10 mouse cellular contexts compared by ENCODE assay signal in genomic region chr7:142375261-142375724, GRCm38 (mm10). TPM values are rescaled to one million over a fixed set of nuclear protein-coding genes. Genes with fewer than 3 reads are reported as not detected.
DNase-seq lines count a peak whose midpoint lies in the region; ATAC-seq and TF ChIP-seq lines count a peak whose summit lies in the region.
"Had no signal": no experiment of that assay in that cellular context is flagged by ENCODE, and none has a peak within 500 bp of the region (broad histone marks: within the 10 kb centered on the region; RNA-seq: fewer than 3 reads in every experiment).

No protein-coding gene starts in this region.

- H3K4me1 ChIP-seq in lung, postnatal 0 days (ENCODE audit: insufficient read depth, low read depth, low read length): 0 out of 2 replicates have a peak, but pooled peaks cover 3% of the 10 kb centered on the region

- TF ChIP-seq EP300 in lung, postnatal 0 days (IDR thresholded peaks at IDR 0.05): no peak

- peaks cover 13% of the 10 kb centered on the region for H3K27me3 ChIP-seq in lung, postnatal 0 days (replicated peaks; ENCODE audit: insufficient read depth, low read length)

- H3K27ac ChIP-seq in lung, postnatal 0 days (ENCODE audit: low read length): no peak overlapping the region
- H3K27ac ChIP-seq: neural tube, embryonic 12.5 days had no signal

- H3K36me3 ChIP-seq in lung, postnatal 0 days (ENCODE audit: insufficient read depth, low read length): peaks cover 34% of the 10 kb centered on the region

- DNase-seq in lung, postnatal 36 days: peak; percentile 41
- no peak for DNase-seq in lung, postnatal 0 days (ENCODE audit: low spot score)
- peak; percentile 89 for DNase-seq in adrenal gland, adult 8-10 months
- peak; percentile 77 to 80 for DNase-seq in cerebellum, postnatal 36 days
- DNase-seq in kidney, postnatal 36 days: peak; percentile 55 to 76
- DNase-seq in frontal cortex, postnatal 36 days (ENCODE audit: low spot score in 2 of 2): no peak
- no peak for DNase-seq in yolk sac, embryonic 10.5 days (ENCODE audit: low spot score)

- H3K9me3 ChIP-seq in lung, postnatal 0 days (ENCODE audit: low read length): no peaks in the 10 kb centered on the region
- H3K9me3 ChIP-seq: limb, embryonic 10.5 days; neural tube, embryonic 12.5 days had no signal

- 75% methylated on average over 6 of the region's 6 CpGs for WGBS in lung, postnatal 0 days

- H3K4me3 ChIP-seq in lung, postnatal 0 days (ENCODE audit: low read depth, low read length): no peak overlapping the region
- H3K4me3 ChIP-seq: erythroblast, embryonic 14.5 days; limb, embryonic 10.5 days; neural tube, embryonic 12.5 days had no signal

- H3K9ac ChIP-seq in lung, postnatal 0 days (replicated peaks; ENCODE audit: low read depth): no peak overlapping the region
- H3K9ac ChIP-seq: neural tube, embryonic 12.5 days had no signal

- no peak for TF ChIP-seq CTCF in lung, postnatal 0 days (IDR thresholded peaks at IDR 0.05)

- no peak for ATAC-seq in lung, postnatal 0 days

- no peak overlapping the region for H3K4me2 ChIP-seq in lung, postnatal 0 days (replicated peaks; ENCODE audit: low read depth, low read length)
- H3K4me2 ChIP-seq: neural tube, embryonic 12.5 days had no signal

RNA-seq across cellular contexts. Expression of gene Ifitm10, which starts 1.7 kb away (rescaled TPM):
- 15.0 and 15.5 TPM in 2 replicates for polyA plus RNA-seq in lung, postnatal 0 days (2015; fragmentation: Nextera tagmentation; extraction: Ambion mirVana)
- 1 to 10 TPM; 2.7 to 7.8 (median 5.3) TPM for total RNA-seq in adrenal gland, adult 8-10 months (2022)

RNA-seq across cellular contexts. Expression of gene Gm49369, which starts 7.2 kb away (rescaled TPM):
- 0.80 TPM in 1 of 2 replicates, not detected in the other for polyA plus RNA-seq in lung, postnatal 0 days (2015; fragmentation: Nextera tagmentation; extraction: Ambion mirVana)
- total RNA-seq in adrenal gland, adult 8-10 months (2022): 10 to 100 TPM in 3 of 4 experiments, 1 to 10 TPM in 1; 9.0 to 16.1 (median 11.0) TPM

RNA-seq across cellular contexts. Expression of gene Ctsd, which starts 12.5 kb away (rescaled TPM):
- polyA plus RNA-seq in lung, postnatal 0 days (2015; fragmentation: Nextera tagmentation; extraction: Ambion mirVana): 469 and 481 TPM in 2 replicates
- 1,000 to 10,000 TPM in 2 of 4 experiments, 100 to 1,000 TPM in 2; 808 to 1,559 (median 1,212) TPM for total RNA-seq in adrenal gland, adult 8-10 months (2022)

RNA-seq across cellular contexts. Expression of gene Syt8, which starts 59.4 kb away (rescaled TPM):
- polyA plus RNA-seq in lung, postnatal 0 days (2015; fragmentation: Nextera tagmentation; extraction: Ambion mirVana): 0.47 and 1.1 TPM in 2 replicates
- 1 to 10 TPM in 1 of 4 experiments, not detected in 3; 1.2 TPM for total RNA-seq in adrenal gland, adult 8-10 months (2022)
- polyA plus RNA-seq: erythroblast, embryonic 14.5 days; limb, embryonic 10.5 days had no signal

Comparison
In these comparisons a context has a peak if more than half of its experiments do, and no peak if none do; other contexts are left out.
1. DNase-seq: peak in lung, postnatal 36 days (single experiment), adrenal gland, adult 8-10 months (single experiment), cerebellum, postnatal 36 days (2 of 2) and kidney, postnatal 36 days (2 of 2); none in lung, postnatal 0 days (single experiment), frontal cortex, postnatal 36 days (0 of 2) and yolk sac, embryonic 10.5 days (single experiment).